Mouse (Mus musculus) B cell, adult (primary cell): ENCODE measurements around the gene Gm10406. TPM values are rescaled to one million over a fixed set of nuclear protein-coding genes. Genes with fewer than 3 reads are reported as not detected.

ENCODE experiments used
- total RNA-seq: library from RNA; stranded (reverse); gene quantifications from 4 replicates; pipeline ENCODE4 v1.2.4, GENCODE M21; 2023; ENCODE audit not compliant: inconsistent age

Gm10406 gene
- total RNA-seq, result not detected in 4 replicates

DNA sequence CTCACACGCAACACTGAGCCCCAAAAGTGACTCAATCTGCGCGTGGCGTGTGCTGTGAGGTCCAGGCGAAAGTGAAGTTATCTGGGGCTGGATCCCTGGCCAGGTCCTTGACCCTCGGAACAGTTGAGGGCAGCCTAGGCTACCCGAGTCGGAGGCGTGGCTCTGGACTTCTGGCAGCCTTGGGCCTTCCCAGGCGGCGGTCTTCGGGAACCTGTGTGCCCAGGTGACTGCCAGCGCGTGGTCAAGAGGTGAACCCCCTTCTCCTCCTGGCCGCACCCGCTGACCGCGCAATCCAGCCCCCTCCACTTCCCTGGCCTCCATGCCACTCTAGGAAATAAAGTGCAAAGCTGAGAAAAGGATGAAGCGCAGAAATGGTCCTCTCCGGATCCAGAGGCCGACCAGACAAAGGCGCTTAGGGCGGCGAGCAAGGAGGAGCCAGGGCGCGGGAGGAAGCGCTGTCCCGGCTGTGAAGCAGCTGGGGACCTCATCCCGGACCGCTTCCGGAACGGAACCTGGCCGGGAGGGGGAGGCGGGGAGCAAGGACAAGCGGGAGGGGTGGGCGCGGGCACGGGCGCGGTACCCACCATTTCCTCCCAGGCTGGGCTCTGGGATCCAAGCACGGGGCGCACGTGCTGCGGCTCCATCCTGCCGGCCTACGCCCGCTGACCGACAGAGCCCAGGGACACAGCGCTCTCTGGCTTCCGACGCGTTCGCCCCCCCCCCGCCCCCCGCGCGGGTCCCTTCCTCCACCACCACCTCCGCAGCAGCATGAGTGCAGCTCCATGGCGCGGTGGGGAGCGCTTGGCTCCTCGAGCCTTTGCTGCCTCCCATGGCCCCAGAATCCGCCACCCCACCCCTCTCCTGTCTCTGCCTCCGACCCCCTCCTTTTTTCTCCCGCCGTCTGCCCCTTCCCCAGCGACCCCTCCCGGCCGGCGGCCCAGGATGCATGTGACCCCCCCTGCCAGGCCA is at the start of gene Gm10406:
Gene Gm10406 (minus strand): TSS at position 669 of the 969 bp plus-strand sequence.

DNA sequence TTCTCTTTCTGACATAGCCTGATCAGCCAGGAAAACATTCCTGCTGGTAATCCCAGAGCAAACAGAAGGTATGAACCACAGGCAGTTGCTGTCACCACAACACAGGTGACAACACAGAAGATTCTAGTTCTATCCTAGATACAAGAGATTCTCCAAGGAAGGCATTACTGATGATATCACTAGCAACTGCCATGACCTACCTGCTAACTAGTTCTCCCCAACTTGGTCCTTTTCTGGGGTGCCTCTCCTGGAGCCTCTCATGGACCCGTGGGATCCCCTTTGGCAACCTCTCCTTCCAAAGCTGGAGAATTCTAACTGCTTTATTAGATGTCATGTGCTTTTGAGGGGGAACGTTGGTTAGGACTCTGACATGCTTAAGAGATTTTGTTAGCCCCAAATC is 17.6 kb upstream of the Gm10406 start, which contains the start of gene Gm3685:
Gene Gm3685 (minus strand): TSS at position 101 of the 400 bp plus-strand sequence.

DNA sequence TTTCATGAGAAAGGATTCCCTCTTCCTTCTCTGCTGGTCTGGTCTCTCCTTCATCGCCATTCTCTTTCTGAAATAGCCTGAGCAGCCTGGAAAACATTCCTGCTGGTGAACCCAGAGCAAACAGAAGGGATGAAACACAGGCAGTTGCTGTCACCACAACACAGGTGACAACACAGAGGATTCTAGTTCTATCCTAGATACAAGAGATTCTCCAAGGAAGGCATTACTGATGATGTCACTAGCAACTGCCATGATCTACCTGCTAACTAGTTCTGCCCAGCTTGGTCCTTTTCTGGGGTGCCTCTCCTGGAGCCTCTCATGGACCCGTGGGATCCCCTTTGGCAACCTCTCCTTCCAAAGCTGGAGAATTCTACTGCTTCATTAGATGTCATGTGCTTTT is 53.5 kb downstream of the Gm10406 start, which contains the start of gene Gm6356:
Gene Gm6356 (minus strand): TSS at position 101 of the 400 bp plus-strand sequence.

Other genes with a start within 250 kb of the Gm10406 start
- not detected in 4 replicates for gene Gm3642, start 187.1 kb downstream of the Gm10406 start, total RNA-seq
- gene Gm3667, start 137.5 kb downstream of the Gm10406 start, total RNA-seq, result not detected in 4 replicates
- gene Gm6356, start 53.6 kb downstream of the Gm10406 start, total RNA-seq, result not detected in 4 replicates
- gene Gm3685, start 17.5 kb upstream of the Gm10406 start, total RNA-seq, result not detected in 4 replicates
- not detected in 4 replicates for gene Gm3696, start 73.2 kb upstream of the Gm10406 start, total RNA-seq
- not detected in 4 replicates for gene Gm6676, start 98.0 kb upstream of the Gm10406 start, total RNA-seq
- not detected in 4 replicates for gene Gm3512, start 147.1 kb upstream of the Gm10406 start, total RNA-seq
- gene Gm16434, start 167.1 kb upstream of the Gm10406 start, total RNA-seq, result not detected in 4 replicates
- not detected in 4 replicates for gene Gm3727, start 237.3 kb upstream of the Gm10406 start, total RNA-seq